Mouse (Mus musculus) CH12.LX (cell line): ENCODE data around the gene Ice2.

Experiments used
- POLR2A ChIP-seq: IDR thresholded peaks from 2 replicates; pipeline ENCODE4 v1.6.1; 2011; ENCODE audit warnings: low read depth, mild to moderate bottlenecking, improper control_type of control experiment, low read length
- RAD21 ChIP-seq: IDR thresholded peaks from 2 replicates; pipeline ENCODE4 v1.6.1; 2011; ENCODE audit warnings: low read depth, mild to moderate bottlenecking, low read length, improper control_type of control experiment, moderate library complexity
- SIN3A ChIP-seq: IDR thresholded peaks from 2 replicates; pipeline ENCODE4 v1.6.1; 2012; ENCODE audit warnings: low read length, improper control_type of control experiment, inconsistent platforms

- TF ChIP-seq SIN3A (no peak), POLR2A (no peak), RAD21 (no peak)
Observed at GRCm38 (mm10) chr9:69463046-69463445, 65.3 kb downstream of the Ice2 start.
